Mouse (Mus musculus) megakaryocyte, embryonic 14.5 days (primary cell): Measurements from ENCODE around the gene Il1r1.

Experiments
- FLI1 ChIP-seq: IDR thresholded peaks from 2 replicates; pipeline ENCODE4 v1.6.1; 2012; ENCODE audit warnings: low read length, inconsistent platforms, mixed read lengths
- GATA1 ChIP-seq: IDR thresholded peaks from 3 replicates; pipeline ENCODE4 v1.6.1; 2012; ENCODE audit warnings: mixed read lengths, low read length, inconsistent platforms, borderline replicate concordance

DNA sequence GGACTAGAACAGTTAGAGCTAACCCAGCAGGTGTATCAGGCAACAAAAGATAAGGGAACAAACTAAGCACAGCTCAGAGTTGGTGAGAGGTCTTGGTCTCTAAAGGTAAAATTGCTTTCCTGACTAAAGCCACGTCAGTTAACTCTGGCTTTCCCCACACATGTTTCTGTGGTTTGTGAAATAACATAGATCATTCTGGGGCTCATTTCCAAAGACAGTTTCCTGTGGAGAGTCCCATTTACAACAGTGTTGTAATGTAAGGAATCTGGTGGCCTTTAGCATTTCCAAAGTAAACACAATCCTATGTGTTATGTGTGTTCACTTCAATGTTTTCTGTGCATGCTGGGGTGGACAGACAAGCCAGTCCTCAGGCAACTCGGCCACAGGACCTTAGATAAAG, 134.9 kb downstream of the Il1r1 start:
- no peak for TF ChIP-seq GATA1
- no peak for TF ChIP-seq FLI1
